25 mouse cellular contexts compared by ENCODE assay signal in genomic region chr14:55343341-55343740, GRCm38 (mm10).
"Had no signal": no experiment of that assay in that cellular context is flagged by ENCODE, and none has a peak within 500 bp of the region (broad histone marks: within the 10 kb centered on the region; RNA-seq: fewer than 3 reads in every experiment).

No protein-coding gene starts in this region.

- H3K4me3 ChIP-seq: gastrocnemius, adult 2 months; heart, embryonic 10.5 days; heart, embryonic 12.5 days; hindbrain, embryonic 10.5 days; hindbrain, embryonic 12.5 days; intestine, embryonic 15.5 days; layer of hippocampus, adult 2 months; left cerebral cortex, adult 2 months; limb, embryonic 10.5 days; limb, embryonic 12.5 days had no signal

- ATAC-seq: hindbrain, embryonic 16.5 days; inflammation-experienced regulatory T-cells, adult 6 months; intestine, embryonic 15.5 days; intestine, postnatal 0 days had no signal

- H3K27ac ChIP-seq: gastrocnemius, adult 2 months; heart, embryonic 10.5 days; hindbrain, embryonic 10.5 days; hindbrain, embryonic 12.5 days; hindbrain, embryonic 14.5 days; intestine, embryonic 15.5 days; layer of hippocampus, adult 2 months; left cerebral cortex, adult 2 months; limb, embryonic 10.5 days; limb, embryonic 12.5 days had no signal

- H3K4me1 ChIP-seq: hindbrain, embryonic 10.5 days; hindbrain, embryonic 12.5 days; intestine, embryonic 15.5 days; limb, embryonic 10.5 days; limb, embryonic 12.5 days had no signal

- H3K36me3 ChIP-seq: heart, embryonic 10.5 days; heart, embryonic 12.5 days; hindbrain, embryonic 10.5 days; hindbrain, embryonic 12.5 days; intestine, embryonic 15.5 days; limb, embryonic 10.5 days; limb, embryonic 12.5 days had no signal

- H3K9me3 ChIP-seq: heart, embryonic 10.5 days; heart, embryonic 12.5 days; hindbrain, embryonic 10.5 days; hindbrain, embryonic 12.5 days; intestine, embryonic 15.5 days; limb, embryonic 10.5 days; limb, embryonic 12.5 days had no signal

- DNase-seq: gastrocnemius, adult 2 months; gastrocnemius, postnatal 10 days; gastrocnemius, postnatal 25 days; heart, adult 18-20 months; heart, postnatal 10 days; heart, postnatal 4 days; kidney, adult 18-20 months; kidney, adult 8-10 months; kidney, postnatal 10 days; kidney, postnatal 25 days; kidney, postnatal 4 days; lung, adult 2 months had no signal

- H3K9ac ChIP-seq: heart, embryonic 12.5 days; hindbrain, embryonic 12.5 days; hindbrain, embryonic 14.5 days; intestine, embryonic 15.5 days; limb, embryonic 12.5 days had no signal

- H3K4me2 ChIP-seq: heart, embryonic 12.5 days; hindbrain, embryonic 12.5 days; hindbrain, embryonic 14.5 days; intestine, embryonic 15.5 days; limb, embryonic 12.5 days had no signal

- H3K27me3 ChIP-seq: heart, embryonic 12.5 days; hindbrain, embryonic 12.5 days; intestine, embryonic 15.5 days; limb, embryonic 12.5 days had no signal
